Mouse (Mus musculus) gastrocnemius, postnatal 25 days (tissue): ENCODE results near the gene Tead3. TPM values are rescaled to one million over a fixed set of nuclear protein-coding genes. Genes with fewer than 3 reads are reported as not detected.
A peak's percentile ranks its signal among the peaks of the same experiment; 100 is the strongest.
"Not testable (repeated sequence)": the region's sequence is repeated elsewhere in the genome, so short reads cannot be mapped to it uniquely, and the experiment has no call there.

ENCODE experiments used
- DNase-seq: peaks from one replicate; pipeline ENCODE4 v3.0.0; 2022
- total RNA-seq, 2 experiments: library from RNA; stranded (reverse); gene quantifications; 1 replicate in 1 of 2; 2 replicates in 1 of 2; pipeline ENCODE4 v1.2.3; 2021

Tead3 gene
- total RNA-seq, 2 experiments from 2014 or later, result 6.9 to 8.8 TPM

DNA sequence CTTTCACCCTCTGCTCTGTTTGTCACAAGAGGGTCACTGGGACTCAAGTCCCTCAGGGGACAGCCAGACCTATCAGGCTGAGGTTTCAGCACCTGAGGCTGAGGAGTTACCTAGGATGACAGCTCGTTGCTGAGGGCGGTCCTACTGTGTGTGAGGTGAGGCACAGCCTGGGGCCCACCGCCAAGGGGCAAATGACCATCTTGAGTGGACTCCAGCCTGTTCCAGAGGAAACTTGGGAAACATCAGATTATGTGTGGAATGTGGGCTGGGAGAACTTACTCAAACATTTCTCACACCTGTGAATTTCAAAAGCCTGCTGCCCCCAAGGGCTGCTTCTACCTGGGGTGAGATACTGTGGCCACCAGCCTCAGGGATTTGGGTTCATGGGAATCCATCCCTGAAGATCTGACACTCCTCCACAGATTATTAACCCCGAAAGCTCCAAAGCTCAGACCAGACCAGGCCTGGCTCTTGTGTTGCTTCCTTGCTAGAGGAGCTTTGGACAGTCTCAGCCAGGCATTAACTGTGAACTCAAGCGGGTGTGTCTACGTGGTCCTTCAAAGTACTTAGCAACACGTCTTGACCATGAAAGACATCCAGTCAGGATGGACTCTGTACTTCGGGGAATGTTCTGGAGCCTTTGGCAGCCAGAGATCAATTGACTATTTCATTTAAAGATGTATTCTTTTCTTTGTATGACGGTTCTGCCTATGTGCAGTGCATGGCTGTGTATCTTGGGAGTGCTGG is 10.1 kb upstream of the Tead3 start:
- no peak for DNase-seq

DNA sequence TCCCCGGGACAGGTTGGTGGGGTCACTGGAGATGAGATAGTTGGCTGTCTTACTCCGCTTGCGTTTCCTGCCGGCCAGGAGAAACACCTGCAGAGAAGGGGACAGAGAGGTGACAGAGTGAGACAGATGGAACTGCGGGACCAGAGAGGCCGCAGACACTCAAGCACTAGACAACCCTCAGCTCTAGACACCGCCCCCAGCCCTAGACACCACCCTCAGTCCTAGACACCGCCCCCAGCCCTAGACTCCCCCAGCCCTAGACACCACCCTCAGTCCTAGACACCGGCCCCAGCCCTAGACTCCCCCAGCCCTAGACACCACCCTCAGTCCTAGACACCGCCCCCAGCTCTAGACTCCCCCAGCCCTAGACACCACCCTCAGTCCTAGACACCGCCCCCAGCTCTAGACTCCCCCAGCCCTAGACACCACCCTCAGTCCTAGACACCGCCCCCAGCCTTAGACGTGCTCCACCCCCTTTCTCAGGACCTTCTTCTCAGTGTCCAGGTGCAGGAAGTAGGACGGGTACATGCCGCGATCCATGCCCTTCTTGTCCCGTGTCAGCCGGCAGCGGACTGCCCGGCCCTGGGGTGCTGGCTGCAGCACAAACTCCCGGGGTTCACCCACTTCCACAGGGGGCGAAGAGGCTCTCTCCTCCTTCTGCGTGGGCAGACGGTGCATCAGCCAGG is 8.1 kb upstream of the Tead3 start:
- not testable (repeated sequence) for DNase-seq

DNA sequence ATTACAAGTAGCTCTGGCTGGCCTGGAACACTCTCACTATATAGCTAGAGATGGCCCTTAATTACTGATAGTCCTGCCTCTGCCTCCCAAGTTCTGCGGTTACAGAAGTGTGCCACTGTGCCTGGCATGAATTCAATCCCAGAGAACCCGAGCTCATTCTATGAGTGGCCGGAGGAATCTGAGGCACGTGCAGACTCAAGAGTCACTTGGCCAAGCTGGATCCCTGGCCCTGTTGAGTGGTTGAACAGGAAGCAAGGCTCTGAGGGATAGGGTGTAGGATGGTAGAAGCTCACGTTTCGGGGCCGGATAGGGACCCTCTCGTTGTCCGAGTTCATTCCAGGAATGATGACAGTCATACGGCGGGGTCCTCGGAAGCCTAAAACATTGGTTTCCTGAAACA is 5.3 kb upstream of the Tead3 start:
- DNase-seq, result no peak

GRCm38 (mm10) chr17:28352018-28352417 is 1.4 kb upstream of the Tead3 start:
- no peak for DNase-seq

- no peak for DNase-seq
Observed at GRCm38 (mm10) chr17:28351353-28351890, 805 bp upstream of the Tead3 start.

GRCm38 (mm10) chr17:28349901-28350465 is 634 bp downstream of the Tead3 start:
- DNase-seq, result peak; percentile 71

DNA sequence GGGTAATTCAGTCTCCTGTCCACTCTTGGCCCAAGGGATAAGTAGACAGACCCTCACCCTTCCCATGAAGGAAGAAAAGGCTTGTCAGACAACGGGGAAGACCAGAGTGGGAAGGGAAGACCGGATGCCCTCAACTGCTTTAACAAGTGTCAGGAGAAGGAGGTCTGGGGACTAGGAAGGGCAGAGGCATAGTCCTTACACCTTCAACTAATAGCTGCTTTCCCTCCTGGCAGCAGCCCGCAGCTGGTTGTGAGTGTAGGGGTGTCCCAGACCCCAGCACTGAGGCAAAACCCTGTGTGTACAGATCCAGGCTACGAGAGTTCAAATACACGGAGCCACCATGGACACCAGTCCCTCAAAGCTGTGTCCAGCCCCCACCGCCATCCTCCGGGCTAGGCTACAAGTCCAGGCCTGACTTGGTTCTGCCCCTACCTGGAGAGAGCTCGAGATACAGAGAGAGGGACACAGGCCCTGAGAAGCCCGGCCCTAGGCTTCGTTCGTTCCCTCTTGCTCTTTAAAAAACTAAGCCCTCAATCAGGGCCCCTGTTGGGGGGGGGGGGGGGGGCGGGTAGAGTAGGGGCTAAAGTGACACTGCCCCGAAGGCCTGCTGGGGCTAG is 1.2 kb downstream of the Tead3 start:
- no peak for DNase-seq

GRCm38 (mm10) chr17:28348211-28348610 is 2.4 kb downstream of the Tead3 start:
- no peak for DNase-seq

GRCm38 (mm10) chr17:28347327-28347726 is 3.3 kb downstream of the Tead3 start:
- no peak for DNase-seq

DNA sequence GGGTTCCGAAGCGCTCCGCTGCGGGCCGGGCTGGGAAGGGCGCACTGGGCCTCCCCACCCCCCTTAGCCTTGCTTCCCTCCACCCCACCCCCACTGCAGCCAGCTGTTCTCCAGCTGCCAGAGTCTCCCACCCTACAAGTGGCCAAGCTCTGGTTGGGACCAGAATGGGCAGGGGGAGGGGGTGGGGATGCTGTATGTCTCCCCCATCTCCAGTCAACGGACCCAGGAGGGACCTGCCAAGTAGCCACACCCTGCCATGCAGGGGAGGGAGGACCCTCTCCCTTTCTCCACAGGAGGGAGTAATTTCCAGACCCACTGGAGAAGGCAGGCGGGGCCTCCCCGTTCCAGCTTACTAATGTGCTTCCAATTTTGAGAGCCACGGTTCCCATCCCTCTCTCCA is 4.7 kb downstream of the Tead3 start:
- DNase-seq, result no peak

DNA sequence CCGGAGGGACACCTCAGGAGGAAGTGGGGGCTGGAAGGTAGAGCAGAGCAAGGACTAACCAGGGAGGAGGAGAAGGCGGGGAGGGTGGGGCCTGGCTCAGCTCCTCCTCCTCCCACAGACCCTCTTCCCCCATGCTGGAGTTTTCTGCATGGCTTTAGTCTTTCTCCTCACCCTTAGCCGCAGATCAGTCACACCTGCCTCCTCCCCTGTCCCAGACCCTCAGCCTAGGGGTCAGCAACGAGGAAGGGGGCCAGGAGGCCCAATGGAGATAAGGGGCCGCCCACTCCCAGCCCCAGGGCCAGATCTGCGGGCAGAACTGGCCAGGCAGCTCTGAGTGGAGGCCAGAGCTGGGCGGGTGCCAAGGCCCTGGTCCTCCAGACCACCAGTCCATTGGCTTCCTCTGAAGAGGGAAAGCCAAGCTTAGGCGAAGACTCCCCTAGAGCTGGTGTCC is 5.3 kb downstream of the Tead3 start:
- no peak for DNase-seq

DNA sequence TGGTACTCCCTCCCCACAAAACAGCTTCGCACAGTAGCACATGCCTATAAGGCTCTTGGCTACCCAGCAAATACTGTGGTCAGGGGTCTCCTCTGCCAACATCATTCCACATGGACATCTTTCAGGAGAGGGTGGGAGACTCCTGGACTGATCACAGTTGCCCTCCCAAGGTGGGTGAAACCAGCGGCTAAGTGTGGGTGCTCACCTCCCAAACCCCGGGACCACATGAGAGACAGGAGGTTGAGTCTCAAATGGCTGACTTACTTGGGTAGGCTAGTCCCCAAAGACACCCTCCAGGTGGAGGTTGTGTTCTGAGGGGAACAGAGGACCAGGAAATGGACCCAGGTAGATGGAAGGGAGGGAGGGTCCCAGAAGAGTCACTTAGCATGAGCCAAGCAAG is 5.9 kb downstream of the Tead3 start:
- DNase-seq, result no peak

GRCm38 (mm10) chr17:28344050-28344607 is 6.5 kb downstream of the Tead3 start:
- no peak for DNase-seq

DNA sequence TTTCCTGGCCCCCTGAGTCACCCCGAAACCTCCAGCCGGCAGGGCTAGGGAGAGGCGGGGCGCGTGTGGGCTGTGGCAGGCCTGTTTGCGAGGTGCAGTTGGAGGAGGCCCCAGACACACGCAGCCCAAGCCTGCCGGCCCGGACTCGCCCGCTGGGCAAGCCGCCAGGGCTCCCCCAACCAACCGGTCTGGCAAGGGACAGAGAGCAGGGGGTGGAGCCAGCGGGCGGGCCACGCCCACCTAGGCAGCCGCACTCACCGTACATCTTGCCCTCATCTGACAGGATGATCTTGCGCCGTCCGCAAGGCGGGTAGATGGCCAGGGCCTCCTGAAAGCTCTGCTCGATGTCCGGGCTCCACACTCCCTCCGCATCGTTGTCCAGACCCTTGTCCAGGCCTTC is 9.5 kb downstream of the Tead3 start:
- peak; percentile 78 for DNase-seq

- DNase-seq, result no peak
Observed at GRCm38 (mm10) chr17:28340578-28340977, 10.0 kb downstream of the Tead3 start.

DNA sequence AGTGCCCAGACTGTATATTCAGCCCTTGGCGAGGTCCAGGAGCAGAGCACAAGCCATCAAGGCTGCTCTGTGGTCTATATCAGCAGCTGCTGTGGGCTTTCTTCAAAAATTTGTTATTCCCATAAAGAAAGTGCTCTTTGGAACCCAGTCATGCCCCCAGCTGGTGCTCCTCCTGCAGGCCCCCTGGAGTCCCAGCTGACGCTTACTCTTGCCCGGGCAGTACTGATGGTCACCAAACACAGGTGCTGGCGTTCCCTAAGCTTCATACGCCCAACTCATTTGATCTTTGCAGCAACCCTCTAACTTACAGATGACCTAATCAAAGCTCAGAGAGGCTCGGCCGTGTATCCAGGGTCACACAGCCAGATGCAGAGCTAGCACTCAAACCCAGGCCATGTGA is 13.1 kb downstream of the Tead3 start:
- no peak for DNase-seq

DNA sequence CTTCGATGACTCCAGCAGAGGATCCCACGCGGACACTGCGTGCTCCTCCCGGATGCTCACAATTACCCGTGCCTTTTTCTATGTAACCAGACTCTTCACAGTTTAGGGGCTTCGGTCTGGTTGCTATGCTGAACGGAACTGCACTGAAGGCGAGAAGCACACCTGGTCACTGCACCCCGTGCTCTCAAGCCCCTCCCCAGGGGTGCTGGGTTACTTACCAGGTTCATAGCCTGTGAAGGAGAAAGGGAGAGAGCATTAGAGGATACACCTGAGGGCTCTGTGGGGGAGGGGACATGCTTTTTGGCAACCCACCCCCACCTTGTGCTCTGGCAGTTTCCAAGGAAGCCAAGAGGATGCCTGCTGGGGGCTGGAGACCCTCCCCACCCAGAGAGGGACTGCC is 15.3 kb downstream of the Tead3 start:
- DNase-seq, result no peak

DNA sequence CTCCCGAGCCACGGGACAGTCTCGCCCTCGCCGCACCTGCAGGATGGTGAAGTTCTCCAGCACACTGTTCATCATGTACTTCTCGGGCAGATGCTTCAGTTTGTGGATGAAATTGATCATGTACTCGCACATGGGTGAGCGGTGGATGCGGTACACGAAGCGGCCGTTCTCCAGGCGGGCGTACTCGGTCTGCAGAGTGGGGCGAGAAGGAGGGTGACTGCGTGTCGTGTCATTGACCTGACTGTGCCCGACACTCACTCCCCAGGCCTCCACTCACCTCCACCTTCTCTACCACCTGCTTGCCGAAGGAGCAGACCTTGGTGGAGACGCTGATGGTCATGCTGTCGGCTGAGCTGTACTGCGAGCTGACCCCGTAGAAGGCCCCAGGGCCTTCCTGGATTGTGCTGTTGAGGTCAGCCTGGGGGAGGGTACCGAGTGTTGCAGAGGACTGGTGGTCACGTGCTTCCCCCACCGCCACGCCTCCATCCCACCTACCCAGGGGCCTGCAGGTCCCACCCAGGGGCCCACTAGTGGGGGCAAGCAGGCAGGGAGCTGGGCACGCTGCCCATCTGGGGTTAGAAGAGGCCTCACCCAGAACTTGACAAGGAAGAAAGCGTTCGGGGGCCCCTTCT is 17.6 kb downstream of the Tead3 start:
- no peak for DNase-seq

DNA sequence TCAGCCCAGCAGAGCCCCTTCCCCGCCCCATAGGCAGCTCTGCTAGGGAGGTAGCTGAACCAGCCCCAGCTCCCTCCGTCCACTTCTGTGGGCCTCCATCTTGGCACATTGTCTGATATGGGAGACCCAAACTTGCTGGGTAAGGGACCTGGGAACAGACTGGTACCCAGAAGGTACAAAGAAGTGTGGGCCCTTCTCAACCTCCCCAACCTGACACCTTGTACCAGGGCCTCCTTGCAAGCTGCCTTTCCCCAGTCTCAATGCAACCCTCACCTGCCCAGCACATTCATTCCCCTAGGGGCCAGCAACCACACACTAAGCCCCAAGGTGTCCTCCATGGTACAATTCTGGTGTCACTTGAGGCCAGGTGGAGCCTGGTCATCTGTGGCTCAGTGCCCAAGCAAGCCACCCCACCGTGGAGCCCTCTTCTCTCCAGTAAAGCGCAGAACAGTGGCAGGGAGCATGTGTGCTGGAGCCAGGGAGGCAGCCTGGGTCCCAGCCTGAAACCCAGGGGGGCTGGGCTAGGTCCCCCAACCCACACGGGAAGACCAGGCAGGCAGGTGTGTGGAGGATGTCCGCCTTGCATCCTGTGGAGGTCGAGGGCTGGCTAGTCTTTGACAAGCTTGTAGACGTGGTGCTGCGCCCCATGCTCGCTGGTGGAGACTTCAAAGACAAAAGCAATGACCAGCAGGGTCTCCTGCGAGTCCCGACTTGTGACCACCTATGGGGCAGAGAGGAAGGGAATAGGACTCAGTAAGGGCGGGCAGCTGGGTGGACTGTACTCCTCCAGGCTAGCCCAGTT is 18.3 kb downstream of the Tead3 start:
- DNase-seq, result no peak

DNA sequence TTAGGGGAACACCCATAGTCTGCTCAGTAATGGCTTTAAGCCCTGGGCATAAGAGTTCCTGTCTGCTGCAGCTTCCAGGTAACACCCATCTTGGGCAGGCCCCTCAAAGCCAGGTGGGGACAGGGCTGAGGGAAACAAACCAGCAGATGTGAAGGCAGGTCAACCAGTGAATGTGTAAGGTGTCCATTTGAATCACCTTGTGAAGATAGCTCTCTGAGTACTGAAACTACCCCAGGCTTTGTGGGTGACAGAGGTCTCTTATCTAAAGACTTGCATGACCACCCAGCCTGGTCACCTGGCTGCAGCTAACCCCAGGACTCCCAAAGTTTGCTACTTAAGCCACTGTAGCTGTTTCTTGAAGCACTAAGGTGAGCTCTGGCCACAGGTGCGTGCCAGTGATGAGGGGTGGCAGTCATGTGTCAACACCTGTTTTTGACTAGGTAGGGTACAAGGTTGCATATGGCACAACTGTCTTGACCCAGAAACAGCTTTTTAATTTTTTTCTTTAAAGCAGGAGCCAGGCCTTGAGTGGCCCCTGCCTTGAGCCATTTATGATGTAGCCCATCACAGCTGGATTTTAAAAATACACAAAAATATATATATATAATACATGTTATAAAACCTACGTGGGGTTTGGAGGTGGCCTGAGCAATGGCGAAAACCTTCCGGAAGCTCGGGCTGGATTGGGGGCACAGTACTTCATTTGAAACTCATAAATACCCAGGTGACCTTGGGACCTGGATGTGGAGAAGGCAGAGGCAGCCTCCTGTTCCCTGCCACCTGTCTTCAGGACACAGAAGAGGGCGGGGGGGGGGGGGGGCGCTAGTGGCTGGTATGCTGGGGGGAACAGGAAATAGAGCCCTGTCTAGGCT is 19.1 kb downstream of the Tead3 start:
- DNase-seq, result no peak
